Mouse (Mus musculus): ENCODE results near the gene Plekha6.

Gene Plekha6

DNA sequence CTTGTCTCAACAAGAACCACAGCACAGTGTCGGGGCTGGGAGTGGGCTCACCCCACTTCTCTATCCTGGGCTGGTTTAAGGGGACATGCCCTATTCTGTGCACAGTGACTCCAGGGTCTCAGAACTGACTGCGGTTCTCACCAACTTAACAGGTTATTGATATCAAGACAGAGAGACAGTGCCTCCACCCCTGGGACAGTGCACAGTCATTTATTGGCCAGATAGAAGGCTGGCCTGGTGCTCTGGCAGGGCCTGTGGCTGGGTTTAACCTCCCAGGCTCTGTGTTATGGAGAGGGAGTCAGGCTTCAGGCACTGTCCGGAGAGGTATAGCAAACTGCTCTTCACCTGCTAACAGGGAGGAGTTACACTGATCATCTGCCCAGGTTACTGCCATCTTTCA lies 88.2 kb downstream of the Plekha6 start:
- Histone ChIP-seq H3K9me3 (ENCODE audit: low read length) (no peaks in the 10 kb centered on the region), H3K27me3 (ENCODE audit: insufficient read depth, low read length) (peaks cover 25% of the 10 kb centered on the region), H3K36me3 (ENCODE audit: insufficient read depth, low read length) (no peaks in the 10 kb centered on the region), H3K4me1 (replicated peaks; ENCODE audit: low read depth, low read length) (peaks cover 55% of the 10 kb centered on the region), H3K4me3 (replicated peaks; ENCODE audit: low read length) (no peak overlapping the region)
- TF ChIP-seq POU5F1 (IDR thresholded peaks at IDR 0.05; ENCODE audit: borderline replicate concordance, low read length) = no peak
- TF ChIP-seq NANOG (IDR thresholded peaks at IDR 0.05; ENCODE audit: borderline replicate concordance, low read length) = no peak
- no peak for TF ChIP-seq CTCF (conservative IDR thresholded peaks at IDR 0.05; ENCODE audit: low read length)

DNA sequence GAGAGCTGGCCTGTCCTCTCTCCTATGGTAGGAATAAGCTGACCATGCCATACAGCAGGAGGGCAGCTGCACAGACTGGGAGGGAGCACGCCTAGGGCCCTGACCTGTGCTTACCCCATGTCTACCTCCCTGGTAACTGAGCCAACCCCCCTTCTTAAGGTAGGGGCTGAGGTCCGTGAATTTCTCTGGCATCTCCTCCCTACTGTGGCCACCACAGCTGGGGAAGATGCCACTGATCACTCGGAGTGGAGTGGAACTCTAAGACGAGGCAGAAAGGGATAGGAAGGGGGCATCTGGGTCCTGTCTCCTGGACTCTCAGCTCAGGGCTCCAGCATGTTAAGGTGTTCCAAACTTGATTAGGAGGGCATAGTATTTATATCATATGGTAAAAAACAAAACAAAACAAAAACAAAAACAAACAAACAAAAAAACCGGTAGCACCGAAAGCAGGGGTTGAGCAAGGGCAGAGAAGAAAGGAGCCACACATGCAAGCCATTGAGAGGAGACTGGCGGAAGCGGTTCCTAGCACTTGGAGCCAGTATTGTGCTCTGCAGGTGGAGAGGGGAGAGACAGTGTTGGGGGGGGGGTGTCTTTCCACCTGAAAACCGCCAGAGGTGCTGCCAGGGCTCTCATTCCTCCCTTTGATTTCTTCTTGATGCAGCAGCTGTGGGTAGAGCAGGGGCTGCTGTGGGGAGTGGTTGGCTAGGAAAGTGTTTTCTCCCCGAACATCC lies 89.0 kb downstream of the Plekha6 start:
- no peaks in the 10 kb centered on the region for H3K9me3 ChIP-seq (ENCODE audit: low read length)
- peaks cover 55% of the 10 kb centered on the region for H3K4me1 ChIP-seq (replicated peaks; ENCODE audit: low read depth, low read length)
- no peak for TF ChIP-seq CTCF (conservative IDR thresholded peaks at IDR 0.05; ENCODE audit: low read length)
- no peak for TF ChIP-seq POU5F1 (IDR thresholded peaks at IDR 0.05; ENCODE audit: borderline replicate concordance, low read length)
- TF ChIP-seq NANOG (IDR thresholded peaks at IDR 0.05; ENCODE audit: borderline replicate concordance, low read length) = no peak
- peaks cover 25% of the 10 kb centered on the region for H3K27me3 ChIP-seq (ENCODE audit: insufficient read depth, low read length)
- H3K36me3 ChIP-seq (ENCODE audit: insufficient read depth, low read length) = no peaks in the 10 kb centered on the region
- H3K4me3 ChIP-seq (replicated peaks; ENCODE audit: low read length) = no peak overlapping the region

DNA sequence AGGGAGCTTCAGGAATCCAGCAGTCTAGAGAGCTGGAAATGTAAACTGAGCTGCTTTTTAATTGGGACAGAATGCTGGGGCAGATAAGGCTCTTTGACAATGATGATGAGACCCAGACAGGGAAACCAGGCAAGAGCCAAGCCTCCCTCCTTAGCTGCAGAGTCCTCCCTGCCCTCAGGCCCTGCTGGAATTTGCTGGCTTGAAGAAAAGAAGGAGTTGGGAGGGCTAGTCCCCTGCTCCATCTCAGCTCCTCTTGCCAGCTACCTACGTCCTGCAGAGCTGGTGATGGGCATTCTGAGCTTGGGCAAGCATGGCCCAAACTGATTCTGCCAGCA lies 89.5 kb downstream of the Plekha6 start:
- peaks cover 59% of the 10 kb centered on the region for H3K4me1 ChIP-seq (replicated peaks; ENCODE audit: low read depth, low read length)
- H3K27me3 ChIP-seq (ENCODE audit: insufficient read depth, low read length) = peaks cover 25% of the 10 kb centered on the region
- H3K4me3 ChIP-seq (replicated peaks; ENCODE audit: low read length) = no peak overlapping the region
- no peaks in the 10 kb centered on the region for H3K9me3 ChIP-seq (ENCODE audit: low read length)
- H3K36me3 ChIP-seq (ENCODE audit: insufficient read depth, low read length) = no peaks in the 10 kb centered on the region
- TF ChIP-seq NANOG (IDR thresholded peaks at IDR 0.05; ENCODE audit: borderline replicate concordance, low read length) = no peak
- no peak for TF ChIP-seq POU5F1 (IDR thresholded peaks at IDR 0.05; ENCODE audit: borderline replicate concordance, low read length)
- TF ChIP-seq CTCF (conservative IDR thresholded peaks at IDR 0.05; ENCODE audit: low read length) = no peak

DNA sequence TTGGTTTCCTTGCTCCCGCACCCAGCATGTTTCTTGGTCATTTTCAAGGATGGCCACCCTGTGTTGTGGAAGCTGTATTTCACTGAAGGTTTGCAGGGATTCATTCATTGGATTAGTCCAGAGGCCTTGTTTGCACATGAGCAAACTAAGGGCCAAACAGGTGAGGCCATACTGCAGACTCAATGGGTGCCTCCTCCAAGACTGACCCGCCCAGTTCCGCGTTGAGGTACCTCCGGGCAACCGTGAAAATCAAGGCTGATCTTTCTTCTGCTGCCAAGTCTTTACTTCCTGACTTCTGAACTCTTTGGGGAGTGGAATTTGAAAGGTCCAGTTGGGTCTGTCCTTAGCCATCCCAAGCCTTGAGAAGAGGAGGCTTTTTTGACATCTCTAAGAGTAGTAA lies 90.2 kb downstream of the Plekha6 start:
- Histone ChIP-seq H3K36me3 (ENCODE audit: insufficient read depth, low read length) (no peaks in the 10 kb centered on the region), H3K4me3 (replicated peaks; ENCODE audit: low read length) (no peak overlapping the region), H3K4me1 (replicated peaks; ENCODE audit: low read depth, low read length) (peaks cover 64% of the 10 kb centered on the region), H3K9me3 (ENCODE audit: low read length) (no peaks in the 10 kb centered on the region), H3K27me3 (ENCODE audit: insufficient read depth, low read length) (peaks cover 25% of the 10 kb centered on the region)
- no peak for TF ChIP-seq CTCF (conservative IDR thresholded peaks at IDR 0.05; ENCODE audit: low read length)
- no peak for TF ChIP-seq POU5F1 (IDR thresholded peaks at IDR 0.05; ENCODE audit: borderline replicate concordance, low read length)

DNA sequence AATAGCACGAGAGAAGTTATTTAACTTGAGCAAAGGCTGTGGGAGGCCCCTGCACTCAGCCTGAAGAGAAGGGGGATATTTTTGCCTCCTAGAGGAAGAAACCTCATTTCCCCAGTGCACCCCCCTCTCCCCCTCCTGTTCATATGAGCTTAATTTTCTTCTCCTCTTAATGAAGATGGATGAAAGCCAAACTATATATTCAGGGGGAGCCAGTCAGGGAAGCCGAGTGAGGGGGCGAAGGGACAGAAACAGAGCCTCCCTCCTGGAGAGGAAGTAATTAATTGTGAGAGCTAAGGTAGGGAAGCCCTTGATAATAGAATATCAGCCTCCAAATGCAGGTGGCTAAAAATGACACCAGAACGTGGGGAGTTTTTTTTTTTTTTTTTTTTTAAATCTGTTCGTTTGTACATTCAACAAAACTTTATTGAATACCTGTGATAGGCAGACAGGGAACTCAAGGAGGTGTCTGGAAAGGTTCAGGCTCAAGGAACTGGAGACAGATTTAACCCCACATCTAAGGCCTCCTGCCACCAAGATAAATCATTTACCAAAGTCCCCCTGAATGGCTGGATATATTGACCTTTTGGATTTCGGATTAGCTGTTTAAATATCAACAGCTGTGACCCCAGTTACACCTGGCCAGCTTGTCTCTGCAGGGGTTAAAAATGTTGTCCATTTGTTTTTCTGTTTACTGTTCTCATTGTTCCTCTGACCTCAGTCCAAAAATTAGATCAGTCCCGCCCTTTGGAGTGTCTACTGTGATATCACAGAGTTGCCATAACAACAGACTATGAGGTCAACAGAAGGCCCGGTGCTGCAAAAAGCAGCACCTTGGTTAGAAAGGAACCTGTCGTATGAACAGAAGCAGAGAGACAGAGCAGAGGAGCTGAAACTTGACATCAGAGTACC lies 91.1 kb downstream of the Plekha6 start:
- peaks cover 25% of the 10 kb centered on the region for H3K27me3 ChIP-seq (ENCODE audit: insufficient read depth, low read length)
- TF ChIP-seq NANOG (IDR thresholded peaks at IDR 0.05; ENCODE audit: borderline replicate concordance, low read length) (no peak), CTCF (conservative IDR thresholded peaks at IDR 0.05; ENCODE audit: low read length) (no peak), POU5F1 (IDR thresholded peaks at IDR 0.05; ENCODE audit: borderline replicate concordance, low read length) (no peak)
- H3K36me3 ChIP-seq (ENCODE audit: insufficient read depth, low read length) = no peaks in the 10 kb centered on the region
- H3K4me3 ChIP-seq (replicated peaks; ENCODE audit: low read length) = no peak overlapping the region
- no peaks in the 10 kb centered on the region for H3K9me3 ChIP-seq (ENCODE audit: low read length)
- H3K4me1 ChIP-seq (replicated peaks; ENCODE audit: low read depth, low read length) = peaks cover 64% of the 10 kb centered on the region

DNA sequence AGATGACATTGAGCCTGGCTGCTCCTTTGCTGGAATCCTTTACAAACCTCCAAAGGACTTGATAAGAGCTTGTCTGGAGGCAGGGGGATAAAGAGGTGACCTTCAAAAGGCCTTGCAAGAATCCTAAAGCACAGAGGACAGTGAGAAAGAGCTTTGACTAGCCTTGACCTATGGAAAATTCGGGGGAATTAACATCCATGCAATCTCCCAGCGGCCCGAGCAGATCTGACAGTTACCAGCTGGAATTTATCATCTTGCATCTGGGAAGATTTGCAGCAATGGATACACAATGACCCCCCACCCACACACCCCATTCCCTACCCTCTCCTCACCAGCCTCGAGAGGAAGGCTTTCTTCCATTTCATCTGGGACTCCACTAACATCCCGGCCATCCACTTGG lies 91.8 kb downstream of the Plekha6 start:
- TF ChIP-seq NANOG (IDR thresholded peaks at IDR 0.05; ENCODE audit: borderline replicate concordance, low read length) = no peak
- no peak for TF ChIP-seq POU5F1 (IDR thresholded peaks at IDR 0.05; ENCODE audit: borderline replicate concordance, low read length)
- TF ChIP-seq CTCF (conservative IDR thresholded peaks at IDR 0.05; ENCODE audit: low read length) = no peak
- peaks cover 64% of the 10 kb centered on the region for H3K4me1 ChIP-seq (replicated peaks; ENCODE audit: low read depth, low read length)
- peaks cover 29% of the 10 kb centered on the region for H3K27me3 ChIP-seq (ENCODE audit: insufficient read depth, low read length)
- H3K9me3 ChIP-seq (ENCODE audit: low read length) = no peaks in the 10 kb centered on the region
- H3K4me3 ChIP-seq (replicated peaks; ENCODE audit: low read length) = no peak overlapping the region
- H3K36me3 ChIP-seq (ENCODE audit: insufficient read depth, low read length) = no peaks in the 10 kb centered on the region

DNA sequence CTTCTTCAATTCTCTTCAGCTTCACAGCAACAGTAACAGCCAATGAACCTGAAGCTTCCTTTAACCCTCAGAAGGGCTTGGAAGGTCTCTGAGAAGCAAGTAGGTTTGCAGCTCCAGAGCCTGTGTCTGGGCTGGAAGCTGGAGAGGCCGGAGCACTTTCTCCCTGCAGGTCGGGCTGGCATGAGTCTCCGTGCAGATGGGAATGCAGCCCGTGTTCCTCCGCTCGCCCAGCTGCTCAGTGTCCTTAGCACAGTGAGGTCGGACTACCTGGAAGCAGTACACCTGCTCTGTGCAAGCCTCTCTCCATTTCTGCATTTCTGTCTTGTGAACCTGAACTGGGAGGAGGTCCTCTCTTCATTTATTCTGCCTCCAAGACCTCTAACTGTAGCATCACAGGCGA lies 92.3 kb downstream of the Plekha6 start:
- Histone ChIP-seq H3K9me3 (ENCODE audit: low read length) (no peaks in the 10 kb centered on the region), H3K4me1 (replicated peaks; ENCODE audit: low read depth, low read length) (peaks cover 58% of the 10 kb centered on the region), H3K27me3 (ENCODE audit: insufficient read depth, low read length) (peaks cover 27% of the 10 kb centered on the region), H3K36me3 (ENCODE audit: insufficient read depth, low read length) (no peaks in the 10 kb centered on the region), H3K4me3 (replicated peaks; ENCODE audit: low read length) (no peak overlapping the region)
- TF ChIP-seq NANOG (IDR thresholded peaks at IDR 0.05; ENCODE audit: borderline replicate concordance, low read length) (no peak), POU5F1 (IDR thresholded peaks at IDR 0.05; ENCODE audit: borderline replicate concordance, low read length) (no peak), CTCF (conservative IDR thresholded peaks at IDR 0.05; ENCODE audit: low read length) (no peak)

DNA sequence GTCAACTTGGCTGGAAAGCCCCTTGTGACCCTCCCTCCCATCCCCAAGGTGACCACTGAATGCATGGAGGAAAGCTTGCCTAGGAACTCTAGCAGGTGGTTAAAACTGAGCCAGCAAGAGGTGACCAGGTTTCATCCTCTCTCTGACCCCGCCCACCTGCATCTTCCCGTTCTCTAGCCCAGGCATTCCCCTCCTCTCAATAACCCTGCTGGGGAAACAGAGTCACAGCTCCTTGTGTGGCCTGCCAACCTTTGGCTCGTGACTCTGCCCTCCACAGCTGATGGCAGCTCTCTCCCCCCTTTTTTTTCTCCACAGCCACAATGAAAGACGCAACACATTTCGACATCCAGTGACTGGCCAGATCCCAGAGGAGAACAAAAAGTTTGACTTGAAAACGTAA lies 94.7 kb downstream of the Plekha6 start:
- no peak overlapping the region for H3K4me3 ChIP-seq (replicated peaks; ENCODE audit: low read length)
- H3K27me3 ChIP-seq (ENCODE audit: insufficient read depth, low read length) = peaks cover 29% of the 10 kb centered on the region
- H3K36me3 ChIP-seq (ENCODE audit: insufficient read depth, low read length) = no peaks in the 10 kb centered on the region
- TF ChIP-seq NANOG (IDR thresholded peaks at IDR 0.05; ENCODE audit: borderline replicate concordance, low read length) (no peak), POU5F1 (IDR thresholded peaks at IDR 0.05; ENCODE audit: borderline replicate concordance, low read length) (no peak), CTCF (conservative IDR thresholded peaks at IDR 0.05; ENCODE audit: low read length) (no peak)
- no peaks in the 10 kb centered on the region for H3K9me3 ChIP-seq (ENCODE audit: low read length)
- H3K4me1 ChIP-seq (replicated peaks; ENCODE audit: low read depth, low read length) = peaks cover 36% of the 10 kb centered on the region

Measured in E14TG2a.4 (cell line).